Mouse (Mus musculus): ENCODE measurements around the gene Mdn1.

Mdn1 gene

DNA sequence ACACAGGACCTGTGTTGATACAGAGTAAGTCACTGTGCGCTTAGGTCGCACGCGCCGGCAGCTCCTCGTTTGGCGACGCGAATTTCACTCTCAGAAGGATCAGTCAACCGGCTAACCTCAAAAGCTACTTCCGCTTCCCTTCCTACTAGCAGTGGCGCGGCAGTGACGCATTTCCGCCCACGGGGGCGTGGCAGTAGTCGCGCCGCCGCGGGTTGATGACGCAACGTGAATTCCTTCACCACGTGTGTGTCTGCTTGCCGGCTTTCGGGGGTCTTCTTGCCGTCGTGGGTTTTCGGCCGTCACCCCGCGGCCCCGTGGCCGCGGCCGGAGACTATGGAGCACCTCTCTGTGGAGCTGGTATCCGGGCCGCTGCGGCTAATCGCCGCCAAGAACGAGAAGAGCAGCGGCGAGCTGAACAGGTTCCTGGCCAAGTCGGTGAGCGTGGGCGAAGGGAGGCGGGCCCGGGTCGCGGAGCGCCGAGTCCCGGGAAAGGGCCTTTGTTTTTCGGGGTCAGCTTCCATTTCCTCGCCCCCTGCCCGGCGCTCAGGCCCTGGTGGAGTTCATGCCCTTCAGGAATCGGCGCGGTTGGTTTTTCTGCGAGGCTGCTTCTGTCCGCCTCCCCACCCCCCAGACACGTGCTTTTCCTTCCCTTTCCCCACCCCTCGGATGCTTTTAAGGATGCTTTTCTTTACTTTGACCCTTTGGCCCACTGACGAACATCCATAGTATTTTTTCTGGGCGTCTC lies at the start of gene Mdn1:
Gene Mdn1, plus strand, starts transcription at position 202 of the 745 bp plus-strand sequence.
- peak; percentile 95 for DNase-seq (ENCODE audit: low read depth, low spot score)

DNA sequence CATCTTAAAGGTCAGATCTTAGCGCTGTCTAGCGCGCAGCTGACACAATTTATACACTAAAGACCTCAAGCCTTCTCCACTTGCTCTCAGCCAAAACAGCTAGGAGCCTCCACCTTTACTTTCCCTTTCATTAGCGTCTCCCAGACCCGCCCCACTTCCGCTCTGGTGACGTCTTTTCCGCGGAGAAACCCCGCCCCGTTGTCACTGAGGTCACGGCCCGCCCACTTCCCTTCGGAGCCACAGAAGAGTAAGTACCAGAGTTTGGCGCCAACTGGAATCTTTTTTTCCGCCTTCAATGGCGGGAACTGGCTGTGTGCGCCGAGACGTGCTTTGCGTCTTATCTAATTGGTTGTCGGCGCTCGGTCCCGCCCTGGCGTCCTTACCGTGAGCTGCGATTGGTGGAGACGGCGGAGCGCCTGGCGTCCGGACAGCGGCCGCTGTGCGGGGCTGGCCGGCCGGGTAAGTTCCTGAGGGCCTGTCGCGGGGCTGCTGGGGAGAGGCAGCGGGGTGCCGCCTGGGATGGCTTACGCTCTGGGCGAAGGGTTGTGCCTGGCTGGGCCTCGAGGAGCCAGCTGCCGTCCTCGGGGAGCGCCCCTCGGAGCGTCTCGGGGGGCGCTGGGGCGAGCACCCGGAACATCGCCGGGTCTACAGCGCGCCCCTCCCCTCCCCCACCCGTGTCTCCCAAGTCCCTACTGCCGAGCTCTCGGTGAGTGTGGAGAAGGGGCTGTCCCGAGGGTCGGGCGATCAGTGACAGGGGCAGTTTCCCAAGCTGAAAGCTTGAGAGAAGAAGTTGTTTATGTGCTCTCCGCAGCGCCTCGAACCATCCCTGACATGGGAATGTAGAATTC lies 41.7 kb upstream of the Mdn1 start, which contains the start of gene Casp8ap2:
Gene Casp8ap2, plus strand, starts transcription at position 418 of the 848 bp plus-strand sequence.
- peak; percentile 99 for DNase-seq (ENCODE audit: low read depth, low spot score)

DNA sequence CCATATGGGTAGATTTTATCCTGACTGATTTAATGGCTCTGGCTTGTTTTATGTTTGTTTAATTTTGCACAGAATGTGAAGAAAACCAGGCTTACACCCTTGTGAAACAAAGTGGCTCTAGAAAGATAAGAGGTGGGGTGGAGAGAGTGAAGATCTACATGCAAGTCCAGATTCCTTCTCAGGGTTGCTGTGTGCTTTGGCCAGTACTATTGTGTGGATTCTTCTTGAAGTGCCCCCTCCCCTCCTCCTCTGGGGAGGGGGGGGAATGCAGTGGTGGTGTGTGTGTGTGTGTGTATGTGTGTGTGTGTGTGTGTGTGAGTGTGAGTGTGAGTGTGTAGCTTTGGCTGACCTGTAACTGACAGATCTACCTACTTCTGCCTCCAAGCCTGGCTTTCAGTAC lies 35.3 kb upstream of the Mdn1 start:
- no peak for DNase-seq (ENCODE audit: low read depth, low spot score)

DNA sequence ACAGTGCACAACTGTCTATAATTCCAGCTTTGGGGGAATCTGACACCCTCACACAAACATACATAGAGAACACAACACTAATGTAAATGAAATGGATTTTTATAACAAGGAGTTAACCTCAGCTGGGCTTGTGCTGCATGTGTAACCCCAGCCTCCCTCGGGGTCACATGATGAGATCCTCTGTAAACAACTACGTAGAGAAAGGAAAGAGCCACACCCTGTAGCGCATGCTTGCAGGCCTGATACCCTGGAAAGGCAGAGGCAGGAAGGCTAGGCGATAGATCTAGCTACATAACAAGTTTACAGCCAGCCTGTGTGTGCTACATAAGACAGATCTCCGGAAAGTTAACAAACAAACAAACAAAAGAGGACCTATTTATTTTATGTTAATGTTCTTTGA lies 5.2 kb upstream of the Mdn1 start:
- peak; percentile 32 for DNase-seq (ENCODE audit: low read depth, low spot score)

DNA sequence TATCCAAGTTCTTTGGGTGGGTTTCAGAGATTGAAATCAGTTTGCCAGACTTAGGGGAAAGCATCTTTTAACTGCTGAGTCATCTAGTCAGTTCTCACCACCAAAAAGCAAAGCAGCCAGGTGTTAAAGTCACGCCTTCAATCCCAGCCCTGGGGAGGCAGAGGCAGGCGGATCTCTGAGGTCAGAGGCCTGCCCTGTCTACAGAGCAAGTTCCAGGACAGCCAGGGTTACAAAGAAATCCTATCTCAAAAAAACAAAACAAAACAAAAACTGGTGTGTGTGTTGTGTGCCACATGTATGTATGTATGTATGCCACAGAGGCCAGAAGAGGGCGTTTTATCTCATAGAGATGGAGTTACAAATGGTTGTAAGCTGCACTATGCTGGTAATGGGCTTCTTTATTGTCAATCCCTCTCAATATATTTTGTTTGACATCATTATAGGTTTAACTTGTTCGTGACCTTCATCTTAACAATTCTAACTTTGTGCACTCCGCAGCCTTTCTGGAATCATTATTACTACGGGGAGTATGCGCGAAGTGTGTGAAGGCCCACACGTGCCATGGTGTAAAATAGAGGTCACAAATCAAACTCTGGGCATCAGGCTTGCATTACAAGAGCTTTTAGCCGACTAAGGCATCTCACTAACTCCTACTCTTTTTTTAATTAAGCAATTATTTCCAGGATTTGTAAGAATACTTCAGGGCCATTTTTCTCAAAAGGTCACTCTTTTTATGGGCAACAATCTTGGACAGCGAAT lies 594 bp upstream of the Mdn1 start:
- DNase-seq (ENCODE audit: low read depth, low spot score): peak; percentile 60

DNA sequence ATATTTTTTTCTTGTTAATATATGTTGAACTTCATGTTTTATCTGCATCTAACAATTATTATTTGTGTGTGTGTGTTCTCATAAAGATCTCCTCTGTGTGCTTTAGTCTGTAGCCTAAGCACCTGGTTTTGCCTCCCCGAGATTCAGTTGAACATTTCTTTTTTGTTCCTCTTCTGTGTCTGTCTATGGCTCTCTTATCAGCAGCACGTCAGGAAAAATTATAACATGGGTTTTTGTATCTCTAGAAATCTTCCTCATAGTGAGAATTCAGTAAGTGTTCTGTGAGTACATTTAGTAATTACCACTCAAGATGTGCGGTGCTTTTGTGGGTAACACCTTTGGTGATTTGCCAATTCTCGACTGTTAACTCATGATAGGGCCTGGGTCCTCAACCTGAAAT lies 8.9 kb downstream of the Mdn1 start:
- DNase-seq (ENCODE audit: low read depth, low spot score): no peak

DNA sequence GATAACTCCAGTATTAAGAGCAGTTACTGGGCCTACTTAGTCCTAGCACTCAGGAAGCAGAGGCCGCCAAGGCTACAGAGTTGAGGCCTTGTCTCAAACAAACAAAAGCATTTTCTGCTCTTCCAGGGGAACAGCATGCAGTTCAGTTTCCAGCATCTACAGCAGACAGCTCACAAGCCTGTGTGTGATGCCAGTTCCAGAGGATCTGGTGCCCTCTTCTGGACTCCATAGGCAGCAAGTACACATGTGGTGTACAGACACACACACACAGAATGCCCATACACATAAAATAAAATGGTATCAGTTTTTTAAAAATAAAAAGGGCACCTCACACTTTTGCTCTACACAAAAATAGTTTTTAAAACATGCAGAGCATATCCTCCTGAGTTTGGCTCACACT lies 11.4 kb downstream of the Mdn1 start:
- peak; percentile 38 for DNase-seq (ENCODE audit: low read depth, low spot score)

DNA sequence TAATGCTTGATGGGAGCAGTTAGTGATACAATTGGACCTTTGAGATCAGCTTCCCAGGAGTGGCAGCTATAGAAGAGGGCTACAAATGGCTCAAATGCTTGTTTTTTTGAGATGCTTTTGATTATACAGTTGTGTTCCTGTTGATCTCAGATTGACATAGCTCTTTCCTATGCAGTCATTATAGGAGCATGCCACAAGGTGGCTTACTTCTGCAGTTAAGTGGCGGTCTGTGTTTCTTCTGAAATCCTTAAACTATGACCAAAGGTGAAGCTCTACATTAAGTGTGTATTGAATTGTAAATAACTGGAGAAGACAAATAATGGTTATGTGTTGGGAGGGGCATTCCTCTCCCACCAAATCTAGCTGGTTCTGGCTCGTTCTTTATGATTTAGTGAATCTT lies 12.9 kb downstream of the Mdn1 start:
- no peak for DNase-seq (ENCODE audit: low read depth, low spot score)

DNA sequence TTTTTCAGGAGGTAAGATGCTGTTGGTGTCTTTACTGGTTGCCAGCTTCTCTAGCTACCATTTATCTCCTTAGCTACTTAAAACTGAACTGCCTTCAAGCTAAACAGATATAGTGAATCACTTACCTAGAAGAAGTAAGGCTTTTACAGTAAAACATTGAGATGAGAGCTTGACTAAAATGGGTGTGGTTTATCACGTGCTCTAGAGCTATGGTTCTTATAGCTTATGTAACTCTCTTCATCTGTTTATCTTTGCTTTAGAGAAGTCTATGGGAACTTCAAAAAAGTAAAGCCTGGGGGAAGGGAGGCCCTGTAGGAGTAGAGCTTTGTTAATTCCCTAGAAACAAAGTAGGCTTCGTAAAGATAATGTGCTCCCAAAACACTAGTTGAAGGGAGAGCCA lies 17.1 kb downstream of the Mdn1 start:
- DNase-seq (ENCODE audit: low read depth, low spot score): no peak

DNA sequence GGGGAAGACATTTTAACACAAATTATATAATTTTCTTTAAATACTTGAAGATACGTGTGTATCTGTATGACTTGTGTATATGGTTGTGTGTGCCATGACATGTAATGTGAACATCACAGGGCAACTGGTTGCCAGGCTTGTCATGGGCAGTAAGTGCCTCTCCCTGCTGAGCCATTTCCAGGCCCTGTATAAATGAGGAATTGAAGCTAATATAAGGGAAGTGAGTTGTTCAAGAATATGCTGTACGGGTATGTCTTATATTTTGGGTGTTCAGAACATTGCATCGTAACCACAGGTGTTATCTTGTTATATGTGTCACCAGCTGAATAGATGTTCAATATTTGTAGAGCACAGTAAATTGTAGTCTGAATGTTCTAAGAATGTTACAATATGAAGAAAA lies 20.6 kb downstream of the Mdn1 start:
- no peak for DNase-seq (ENCODE audit: low read depth, low spot score)

DNA sequence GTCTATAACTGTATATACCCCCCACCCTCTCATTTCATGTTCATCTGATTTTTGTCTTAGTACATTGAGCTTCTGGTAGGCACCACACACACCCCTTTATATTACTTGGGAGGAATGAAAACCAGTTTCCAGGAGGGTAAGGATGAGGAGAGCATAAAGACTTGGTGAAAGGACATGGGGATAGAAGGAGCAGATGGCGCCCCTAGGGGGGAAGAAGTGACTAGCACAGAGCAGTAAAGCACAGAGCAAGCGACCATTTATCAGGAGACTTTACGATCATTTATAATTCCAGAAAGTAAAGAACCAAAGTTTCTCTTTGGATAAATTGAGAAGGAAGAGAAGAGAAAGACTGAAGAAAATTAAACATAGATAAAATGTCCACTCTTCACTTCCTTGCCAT lies 23.9 kb downstream of the Mdn1 start:
- peak; percentile 29 for DNase-seq (ENCODE audit: low read depth, low spot score)

DNA sequence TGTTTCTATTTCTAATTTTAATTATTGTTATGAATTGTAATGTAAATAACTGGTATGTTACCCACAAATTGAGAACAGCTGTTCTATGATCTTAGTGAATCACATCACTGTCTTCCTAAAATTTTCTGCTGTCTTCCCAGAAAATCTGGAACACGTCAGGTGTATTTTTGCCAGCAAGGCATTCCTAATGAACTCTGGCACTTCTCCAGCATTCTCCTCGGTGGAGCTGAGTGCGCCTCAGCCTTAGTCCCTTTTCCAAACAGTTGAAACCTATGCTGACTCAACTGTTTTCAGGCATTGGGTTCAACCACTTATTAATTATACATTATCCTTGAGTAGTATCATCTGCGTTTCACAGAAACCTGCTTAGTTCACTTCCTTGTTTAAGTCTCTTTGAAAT lies 25.6 kb downstream of the Mdn1 start:
- no peak for DNase-seq (ENCODE audit: low read depth, low spot score)

DNA sequence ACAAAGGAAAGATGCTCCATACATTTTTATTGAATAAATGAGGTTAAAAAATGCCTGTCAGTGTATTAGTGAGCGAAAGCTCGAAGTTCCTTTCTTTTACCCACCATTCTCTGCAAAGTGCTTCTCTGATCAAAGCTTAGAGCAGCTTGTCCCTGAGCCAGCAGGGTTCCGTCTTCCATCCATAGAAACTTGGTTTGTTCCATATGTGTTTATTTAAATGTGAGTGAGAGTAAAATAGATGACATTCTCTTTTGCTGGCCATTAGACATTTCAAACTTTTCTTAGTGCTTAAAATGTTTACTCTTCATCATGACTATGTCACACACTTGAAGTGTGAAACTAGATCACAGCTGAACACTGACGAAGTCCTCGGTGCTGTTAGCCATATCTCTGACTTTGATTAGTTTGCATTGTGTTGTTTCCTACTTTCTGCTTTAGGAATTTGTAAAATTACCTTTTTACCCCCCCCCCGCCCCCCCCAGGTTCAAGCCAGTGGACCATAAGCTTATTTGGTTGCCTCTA lies 26.2 kb downstream of the Mdn1 start:
- DNase-seq (ENCODE audit: low read depth, low spot score): no peak

DNA sequence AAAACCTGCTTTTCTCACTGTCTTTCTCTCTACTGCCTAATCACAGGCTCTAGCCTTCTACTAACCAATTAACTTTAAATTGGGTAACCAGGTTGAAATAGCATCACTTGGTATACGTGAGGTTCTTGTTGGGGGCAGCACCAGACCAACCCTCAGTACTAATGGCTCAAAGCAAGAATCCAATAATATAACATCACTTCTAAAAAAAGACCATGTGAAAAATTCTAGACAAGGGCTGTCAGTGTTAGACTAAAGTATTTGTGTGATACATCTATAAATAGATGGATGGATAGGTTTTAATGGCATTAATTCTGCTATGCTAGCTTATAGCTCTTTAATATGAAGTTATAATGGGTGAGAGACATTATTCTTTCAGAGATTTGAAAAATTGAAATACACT lies 60.8 kb downstream of the Mdn1 start:
- no peak for DNase-seq (ENCODE audit: low read depth, low spot score)

DNA sequence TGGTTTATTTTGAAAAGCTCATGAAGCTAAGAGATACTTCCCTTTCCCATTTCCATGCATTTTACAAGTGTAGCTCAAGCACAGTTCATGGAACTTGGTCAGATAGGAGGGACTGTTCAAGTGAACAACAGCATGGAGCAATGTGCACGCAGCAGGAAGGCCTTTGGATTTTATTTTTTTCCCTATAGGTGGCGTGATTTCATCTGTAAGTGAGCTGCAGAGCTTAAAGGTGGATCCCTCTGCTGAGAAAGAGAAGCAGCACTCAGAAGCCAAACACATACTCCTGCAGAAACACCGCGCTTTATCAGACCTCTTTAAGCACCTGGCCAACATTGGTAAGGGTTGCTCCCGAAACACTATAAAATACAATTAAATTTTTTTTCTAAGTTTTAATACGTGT lies 88.5 kb downstream of the Mdn1 start:
- DNase-seq (ENCODE audit: low read depth, low spot score): no peak

DNA sequence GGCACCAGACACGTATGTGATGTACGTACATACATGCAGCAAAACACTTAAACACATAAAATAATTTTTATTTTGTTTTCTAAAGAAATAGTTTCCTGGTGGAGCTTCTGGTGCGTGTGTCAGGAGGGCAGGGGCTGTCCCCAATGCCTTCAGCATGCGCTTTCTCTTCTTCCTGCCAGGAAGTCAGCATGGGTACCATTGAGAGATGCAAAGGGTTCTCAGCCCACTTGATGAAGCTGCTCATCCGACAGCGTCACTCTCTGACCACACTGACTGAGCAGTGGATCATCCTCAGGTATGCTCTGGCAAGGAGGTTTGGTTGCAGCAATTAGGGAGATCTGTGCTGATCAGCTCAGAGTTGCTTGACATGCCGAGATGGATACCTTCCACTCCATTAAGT lies 91.5 kb downstream of the Mdn1 start:
- no peak for DNase-seq (ENCODE audit: low read depth, low spot score)

DNA sequence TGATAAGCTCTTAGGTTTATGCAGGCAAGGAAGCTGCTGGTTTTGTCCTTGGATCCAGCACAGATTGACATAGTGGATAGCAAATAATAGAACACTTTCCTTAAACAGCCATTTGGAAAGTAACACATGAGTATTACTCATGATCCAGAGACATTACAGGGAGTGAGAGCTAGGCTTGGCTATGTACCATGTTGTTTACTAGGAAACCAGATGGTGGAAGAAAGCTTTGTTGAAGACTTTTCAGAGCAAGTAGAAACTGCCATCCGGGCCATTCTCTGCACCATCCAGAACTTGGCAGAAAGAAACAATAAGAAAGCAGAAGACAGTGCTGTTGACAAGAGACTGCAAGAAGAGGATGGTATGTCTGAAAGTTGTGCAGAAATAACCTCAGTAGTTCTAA lies 93.8 kb downstream of the Mdn1 start:
- no peak for DNase-seq (ENCODE audit: low read depth, low spot score)

DNA sequence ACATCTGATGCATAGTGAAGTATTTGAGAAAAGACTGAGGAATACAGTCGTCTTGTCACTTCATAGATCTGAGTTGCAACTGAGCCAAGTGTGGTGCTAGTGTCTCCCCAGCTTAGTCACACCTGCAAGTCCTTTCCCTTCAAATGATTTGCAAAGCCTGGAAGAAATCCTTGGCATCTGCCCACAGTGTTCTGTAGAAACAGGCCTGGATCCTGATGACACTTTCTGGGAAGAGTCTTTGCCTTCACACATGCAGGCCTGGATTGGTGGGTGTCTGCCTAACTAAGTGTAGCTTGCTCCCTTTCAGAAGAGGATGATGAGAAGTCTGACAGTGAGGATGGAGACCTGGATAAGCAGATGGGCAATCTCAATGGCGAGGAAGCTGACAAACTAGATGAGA lies 100.5 kb downstream of the Mdn1 start:
- no peak for DNase-seq (ENCODE audit: low read depth, low spot score)

DNA sequence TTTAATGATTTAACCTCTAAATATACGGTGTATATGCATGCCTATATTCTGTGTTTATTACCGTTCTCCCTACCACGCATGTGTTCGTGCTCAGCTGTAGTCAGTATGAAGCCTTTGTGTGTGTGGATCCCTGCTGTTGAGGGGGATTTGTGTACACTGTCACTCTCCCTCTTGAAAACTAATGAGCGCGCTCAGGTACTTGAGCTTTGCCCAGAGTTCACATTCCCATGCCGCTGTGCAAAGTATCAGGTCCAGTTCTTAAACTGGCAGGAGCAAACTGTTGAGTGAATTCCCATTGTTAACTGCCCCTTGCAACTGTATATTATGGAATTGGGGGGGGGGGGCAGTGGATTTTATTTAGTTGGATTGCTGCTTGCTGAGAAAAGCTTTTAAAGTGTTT lies 110.6 kb downstream of the Mdn1 start:
- no peak for DNase-seq (ENCODE audit: low read depth, low spot score)

DNA sequence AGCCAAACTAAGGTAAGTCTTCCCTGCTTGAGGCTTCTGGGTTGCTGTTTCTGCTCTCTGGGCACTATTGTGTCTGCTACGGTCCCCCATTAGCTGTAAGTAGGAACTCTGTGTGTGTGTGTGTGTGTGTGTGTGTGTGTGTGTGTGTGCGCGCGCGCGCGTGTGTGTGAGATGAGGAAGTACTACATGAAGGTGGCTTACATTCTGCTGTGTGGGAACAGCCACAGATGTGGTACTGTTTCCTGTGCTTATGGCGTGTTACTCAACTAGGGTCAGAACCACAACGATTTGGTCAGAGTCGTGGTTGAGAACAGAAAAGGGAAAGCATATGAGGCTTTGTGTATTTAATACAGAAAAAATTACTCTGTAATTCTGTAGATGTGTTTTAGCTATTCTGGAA lies 111.1 kb downstream of the Mdn1 start:
- DNase-seq (ENCODE audit: low read depth, low spot score): no peak

DNA sequence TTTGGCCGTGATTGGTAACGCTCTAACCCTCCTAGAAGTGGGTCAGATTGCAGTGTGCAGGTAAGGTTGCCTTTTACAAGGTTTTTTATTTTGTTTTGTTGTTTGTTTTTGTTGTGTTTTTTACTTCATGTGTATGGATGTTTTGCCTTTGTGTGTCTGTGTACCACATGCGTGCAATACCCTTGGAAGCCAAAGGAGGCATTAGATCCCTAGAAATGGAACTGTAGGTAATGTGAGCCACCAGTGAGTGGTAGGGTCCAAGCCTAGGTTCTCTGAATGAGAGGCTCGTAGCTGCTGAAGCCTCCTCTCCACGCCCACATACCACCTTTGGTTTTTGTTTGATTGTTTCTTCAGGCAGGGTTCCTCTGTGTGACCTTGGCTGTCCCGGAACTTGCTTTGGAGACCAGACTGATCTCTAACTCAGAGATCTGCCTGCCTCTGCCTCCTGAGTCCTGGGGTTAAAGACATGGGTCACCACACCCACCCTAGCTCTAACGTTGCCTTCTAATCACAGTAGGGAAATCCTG lies 113.4 kb downstream of the Mdn1 start:
- peak; percentile 81 for DNase-seq (ENCODE audit: low read depth, low spot score)

DNA sequence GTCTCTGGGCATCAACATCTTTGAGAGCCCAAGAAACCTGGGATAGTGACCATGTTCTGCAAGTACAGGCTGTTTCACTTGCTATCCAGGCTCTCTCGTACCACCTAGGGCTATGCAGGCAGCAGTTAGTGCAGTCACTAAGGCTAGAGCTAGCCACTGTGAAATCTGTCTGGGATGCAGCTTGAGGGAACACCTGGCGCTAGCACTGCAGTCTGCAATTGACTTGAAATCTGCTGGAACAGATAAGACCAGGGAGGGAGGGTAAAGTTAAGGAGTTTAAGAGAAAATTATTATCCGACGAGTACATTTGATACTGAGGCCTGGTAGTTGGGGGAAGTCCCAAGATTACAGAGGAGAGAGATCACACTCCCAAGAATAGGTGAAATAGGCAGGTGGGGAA lies 123.1 kb downstream of the Mdn1 start:
- no peak for DNase-seq (ENCODE audit: low read depth, low spot score)

Data from ES-CJ7 (cell line).